Mouse (Mus musculus) gonadal fat pad, adult 2 months (tissue): ENCODE results near the gene Atp5mpl. TPM values are rescaled to one million over a fixed set of nuclear protein-coding genes. Genes with fewer than 3 reads are reported as not detected.
"Not testable (repeated sequence)": the region's sequence is repeated elsewhere in the genome, so short reads cannot be mapped to it uniquely, and the experiment has no call there.

ENCODE experiments used
- DNase-seq: peaks from one replicate; pipeline ENCODE4 v3.0.0-alpha.2; 2012; ENCODE audit warnings: low read depth
- polyA plus RNA-seq: library from polyadenylated mRNA; depleted of rRNA; stranded (reverse); fragments of >200 nt; gene quantifications from 2 replicates; pipeline ENCODE4 v1.2.3, GENCODE M21; 2012

The Atp5mpl gene
- polyA plus RNA-seq, 1 experiment: 87.7 TPM

GRCm38 (mm10) chr12:111950486-111950885 is 16.3 kb downstream of the Atp5mpl start:
- no peak for DNase-seq

GRCm38 (mm10) chr12:111946716-111947115 is 20.1 kb downstream of the Atp5mpl start:
- no peak for DNase-seq

- not testable (repeated sequence) for DNase-seq
Measured at GRCm38 (mm10) chr12:111945765-111946655, 20.8 kb downstream of the Atp5mpl start.

GRCm38 (mm10) chr12:111945115-111945514 is 21.7 kb downstream of the Atp5mpl start:
- no peak for DNase-seq

GRCm38 (mm10) chr12:111944065-111944987 is 22.5 kb downstream of the Atp5mpl start:
- DNase-seq: not testable (repeated sequence)

- no peak for DNase-seq
Measured at GRCm38 (mm10) chr12:111943421-111944064, 23.2 kb downstream of the Atp5mpl start.

GRCm38 (mm10) chr12:111938623-111939177 is 28.1 kb downstream of the Atp5mpl start:
- no peak for DNase-seq

- DNase-seq: no peak
Measured at GRCm38 (mm10) chr12:111936706-111937550, 29.8 kb downstream of the Atp5mpl start.

GRCm38 (mm10) chr12:111933971-111934370 is 32.8 kb downstream of the Atp5mpl start:
- no peak for DNase-seq

GRCm38 (mm10) chr12:111933032-111933704 is 33.6 kb downstream of the Atp5mpl start:
- no peak for DNase-seq

- no peak for DNase-seq
Measured at GRCm38 (mm10) chr12:111932513-111932912, 34.3 kb downstream of the Atp5mpl start.

GRCm38 (mm10) chr12:111931411-111932025 is 35.3 kb downstream of the Atp5mpl start:
- no peak for DNase-seq

GRCm38 (mm10) chr12:111928411-111928966 is 38.3 kb downstream of the Atp5mpl start:
- peak; percentile 97 for DNase-seq

GRCm38 (mm10) chr12:111927338-111927737 is 39.4 kb downstream of the Atp5mpl start:
- DNase-seq: no peak

GRCm38 (mm10) chr12:111923117-111923516 is 43.7 kb downstream of the Atp5mpl start:
- DNase-seq: no peak

- no peak for DNase-seq
Measured at GRCm38 (mm10) chr12:111920046-111920445, 46.7 kb downstream of the Atp5mpl start.

- no peak for DNase-seq
Measured at GRCm38 (mm10) chr12:111916514-111917217, 50.1 kb downstream of the Atp5mpl start.

GRCm38 (mm10) chr12:111915781-111916180 is 51.0 kb downstream of the Atp5mpl start:
- DNase-seq: no peak

- DNase-seq: no peak
Measured at GRCm38 (mm10) chr12:111914031-111914430, 52.7 kb downstream of the Atp5mpl start.
